Mouse (Mus musculus): ENCODE measurements at regions not wholly inside any gene's neighbourhood (a gene's known extent, or its start where the extent isn't known, plus 50 kb on each side); places are given as distances from the start of the nearest gene placed in this dataset.

DNA sequence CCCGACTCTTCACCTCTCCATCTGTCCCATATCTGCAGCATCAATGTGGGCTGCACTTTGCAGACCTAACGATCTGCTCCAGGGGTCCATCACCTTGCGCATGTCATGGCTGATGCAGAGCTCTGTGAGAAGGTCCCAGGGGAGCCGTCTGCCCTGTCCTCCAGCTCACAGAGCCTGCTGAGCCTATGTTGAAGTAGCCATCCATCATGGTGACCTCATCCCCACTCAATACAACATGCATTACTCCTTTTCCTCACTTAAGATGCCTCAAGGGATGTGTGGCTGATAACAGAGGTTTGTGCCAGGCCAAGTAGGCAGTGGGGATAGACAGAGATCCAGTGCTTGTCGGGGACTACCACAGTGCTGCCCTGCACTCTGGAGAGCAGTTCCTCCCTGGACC lies 107.4 kb downstream of the Ndufa10 start:
- no peak for TF ChIP-seq CTCF (IDR thresholded peaks at IDR 0.05; ENCODE audit: low read depth, low read length)
- no peak for TF ChIP-seq EP300 (IDR thresholded peaks at IDR 0.05; ENCODE audit: insufficient read depth, low read depth, low read length)
- TF ChIP-seq POLR2A (IDR thresholded peaks at IDR 0.05; ENCODE audit: insufficient read depth, low read length): no peak
